Mouse (Mus musculus) layer of hippocampus, postnatal 10 days (tissue): ENCODE data around the gene Gamt. TPM values are rescaled to one million over a fixed set of nuclear protein-coding genes. Genes with fewer than 3 reads are reported as not detected.

Experiments used
- DNase-seq, 2 experiments: peaks; one replicate each; pipeline ENCODE4 v3.0.0; 2021; ENCODE audit warnings: low spot score in 2 of 2
- long read RNA-seq: library from polyadenylated mRNA; stranded (forward); transcript quantifications from one replicate; pipeline ENCODE4 v2.0.0, GENCODE M21; 2023
- total RNA-seq, 2 experiments: library from RNA; stranded (reverse); gene quantifications; 2 replicates each; pipeline ENCODE4 v1.2.3; 2021

Gamt gene
- total RNA-seq: 10 to 100 TPM; 27.8 to 31.5 TPM
- long read RNA-seq, transcript Gamt-202 (6 exons, 988 nt): major isoform, 25 of 40 reads
- long read RNA-seq, partial matches to known transcripts: 8 of 40 reads
- long read RNA-seq, other reads (novel, unspliced or antisense): 6 of 40 reads

DNA sequence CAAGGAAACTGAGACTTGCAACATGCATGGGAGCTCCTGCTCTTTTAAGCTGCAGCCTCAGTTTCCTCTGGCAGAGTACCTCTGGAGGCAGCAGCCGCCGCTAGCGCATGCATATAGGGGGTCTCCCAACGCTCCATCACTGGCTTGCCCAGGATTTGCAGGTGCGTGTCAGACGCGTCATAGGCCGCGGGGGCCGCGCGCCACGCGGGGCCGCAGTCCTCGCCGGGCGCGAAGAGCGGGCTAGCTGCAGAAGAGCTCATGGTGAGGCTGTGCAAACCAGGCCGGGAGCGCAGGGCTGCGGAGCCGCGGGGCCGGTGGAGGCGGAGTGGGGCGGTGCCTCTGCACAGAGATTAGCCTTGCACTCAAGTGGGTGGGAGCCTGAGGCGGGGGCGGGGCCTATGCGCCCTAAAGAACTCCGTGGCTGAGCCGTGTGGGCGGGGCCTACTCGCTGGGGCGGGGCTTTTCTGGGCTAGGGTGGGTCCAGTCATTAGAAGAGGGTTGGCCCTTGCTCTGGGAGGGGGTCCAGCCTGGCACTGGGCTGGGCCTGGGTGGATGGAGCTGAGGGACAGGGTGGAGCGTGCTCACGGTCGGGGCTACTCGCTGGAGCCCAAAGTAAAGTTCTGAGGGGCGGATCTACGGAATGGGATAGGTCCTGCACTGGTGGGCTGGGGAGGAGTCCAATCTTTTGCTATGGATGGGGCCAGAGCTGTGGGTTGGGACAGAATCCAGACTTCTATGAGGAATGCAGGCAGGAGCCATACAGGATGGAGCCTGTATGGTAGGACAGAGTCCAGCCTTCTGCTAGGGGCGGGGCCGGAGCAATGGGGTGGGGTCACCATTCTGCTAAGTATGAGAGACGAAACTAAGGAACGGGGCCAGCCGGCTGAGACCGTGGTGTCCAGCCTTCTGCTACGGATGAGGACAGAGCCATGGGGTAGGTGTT, at the start of gene Gamt, which contains the start of gene Dazap1:
Gene Gamt, minus strand, starts transcription at position 371 of the 943 bp plus-strand sequence.
Gene Dazap1, plus strand, starts transcription at position 845 of the 943 bp plus-strand sequence.
- peak; percentile 90 to 95 for DNase-seq

GRCm38 (mm10) chr10:80304862-80305261, 44.0 kb upstream of the Gamt start:
- DNase-seq: peak in 1 of 2 experiments; percentile 39

DNA sequence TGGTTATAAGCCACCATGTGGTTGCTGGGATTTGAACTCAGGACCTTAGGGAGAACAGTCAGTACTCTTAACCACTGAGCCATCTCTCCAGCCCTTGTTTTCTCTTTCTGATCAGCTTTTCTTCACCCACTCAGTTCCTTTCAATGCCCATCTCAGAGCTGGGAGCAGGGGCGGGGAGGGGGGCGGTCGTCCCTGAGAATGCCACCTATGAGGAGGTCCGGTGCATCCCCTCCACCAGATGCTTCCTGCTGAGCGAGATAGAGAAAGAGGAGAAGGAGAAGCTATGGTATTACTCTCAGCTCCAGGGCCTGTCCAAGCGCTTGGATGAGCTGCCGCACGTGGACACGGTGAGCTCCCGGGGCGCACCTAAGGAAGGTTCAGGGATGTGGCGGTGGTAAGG, 43.6 kb upstream of the Gamt start:
- DNase-seq: no peak

- DNase-seq: peak; percentile 76 to 83
Observed at GRCm38 (mm10) chr10:80302471-80302881, 41.7 kb upstream of the Gamt start.

DNA sequence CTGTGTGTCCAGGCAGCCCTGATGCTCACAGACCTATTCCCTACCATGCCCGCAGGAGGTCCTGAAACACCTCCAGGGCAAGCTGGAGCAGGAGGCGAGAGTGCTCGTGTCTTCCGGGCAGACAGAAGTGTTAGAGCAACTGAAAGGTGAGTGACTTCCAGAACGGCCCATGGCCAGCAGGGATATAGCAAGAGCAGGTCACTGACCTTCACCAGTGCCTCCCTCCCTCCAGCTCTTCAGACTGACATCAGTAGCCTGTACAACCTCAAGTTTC, 41.2 kb upstream of the Gamt start:
- peak in 1 of 2 experiments; percentile 22 for DNase-seq

DNA sequence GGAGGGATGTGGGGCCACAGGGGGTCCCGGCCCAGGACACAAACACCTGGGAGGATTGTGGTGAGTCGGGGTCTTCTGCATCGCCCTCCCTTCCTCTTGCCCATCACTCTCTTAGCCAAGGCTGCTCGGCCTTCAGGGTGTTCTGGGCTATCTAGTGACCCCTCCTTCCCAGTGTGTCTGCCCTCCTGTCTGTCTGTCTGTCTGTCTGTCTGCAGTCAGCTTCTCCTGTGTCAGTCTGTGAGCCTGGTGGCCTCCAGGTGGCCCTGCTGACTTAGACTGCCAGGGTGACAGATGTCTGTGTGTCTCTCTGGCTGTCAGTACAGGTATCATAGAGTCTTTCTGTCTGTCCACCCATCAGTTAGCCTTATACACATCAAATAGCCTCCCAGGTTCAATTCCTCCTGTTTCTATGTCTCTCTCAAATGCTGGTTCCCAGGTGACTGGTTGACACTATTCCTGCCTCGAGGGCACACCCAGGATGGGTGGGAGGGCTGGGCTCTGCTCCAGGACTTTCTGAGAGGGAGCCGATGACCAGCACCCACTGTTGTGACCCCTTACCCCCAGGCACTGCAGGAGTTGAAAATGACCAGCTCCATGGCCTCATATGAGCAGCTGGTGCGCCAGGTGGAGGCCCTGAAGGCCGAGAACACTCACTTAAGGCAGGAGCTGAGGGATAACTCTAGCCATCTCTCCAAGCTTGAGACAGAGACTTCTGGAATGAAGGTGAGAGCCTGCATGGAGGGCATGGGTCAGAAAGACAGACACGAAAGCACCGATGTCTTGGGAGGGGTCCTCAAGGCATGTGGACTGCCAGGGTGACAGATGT, 40.7 kb upstream of the Gamt start:
- DNase-seq: peak in 1 of 2 experiments; percentile 17

DNA sequence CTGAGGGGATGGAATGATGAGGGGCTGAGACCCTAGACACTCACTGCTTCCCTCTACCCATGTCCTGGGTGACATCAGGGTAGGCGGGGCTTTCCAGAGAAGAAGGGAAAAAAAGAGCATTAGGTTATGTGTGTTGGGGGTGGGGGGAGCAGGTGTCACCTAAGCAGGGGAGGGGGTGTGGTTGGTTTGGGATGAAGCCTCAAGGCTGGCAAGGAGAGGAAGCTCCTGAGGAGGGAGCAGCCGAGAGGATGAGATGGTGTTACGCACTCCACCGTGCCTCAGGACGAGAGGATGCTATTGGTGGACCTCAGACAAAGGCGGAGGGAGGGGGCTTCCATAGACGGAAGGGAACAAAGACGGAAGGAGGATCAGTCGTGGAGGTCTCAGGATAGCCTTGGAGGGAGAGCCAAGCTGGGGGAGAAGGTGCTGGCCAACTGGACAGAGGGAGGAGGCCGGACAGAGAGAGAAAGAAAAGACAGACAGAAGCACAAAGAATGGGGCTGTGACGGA, 39.9 kb upstream of the Gamt start:
- DNase-seq: peak in 1 of 2 experiments; percentile 65

DNA sequence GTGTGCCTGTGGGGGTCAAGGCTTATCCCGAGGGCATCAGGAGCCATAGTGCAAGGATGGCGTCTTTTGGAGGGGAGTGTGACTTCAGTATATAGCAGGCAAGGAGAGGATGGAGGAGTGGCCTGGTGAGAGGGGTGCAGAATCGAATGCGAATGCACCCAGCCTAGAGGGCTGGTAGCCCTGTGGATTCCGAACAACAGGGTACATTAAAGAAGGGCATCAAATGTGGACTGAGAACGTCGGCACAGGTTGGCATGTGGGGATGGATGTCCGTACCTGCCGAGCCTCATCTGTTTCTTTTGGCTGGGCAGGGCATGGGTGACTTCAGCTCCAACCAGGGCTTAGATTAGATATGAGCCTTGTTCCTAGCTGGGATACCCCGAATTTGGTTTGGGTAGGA, 39.0 kb upstream of the Gamt start:
- no peak for DNase-seq

GRCm38 (mm10) chr10:80299301-80299700, 38.5 kb upstream of the Gamt start:
- DNase-seq: no peak

GRCm38 (mm10) chr10:80298571-80299281, 37.9 kb upstream of the Gamt start:
- DNase-seq: peak; percentile 93 to 94

DNA sequence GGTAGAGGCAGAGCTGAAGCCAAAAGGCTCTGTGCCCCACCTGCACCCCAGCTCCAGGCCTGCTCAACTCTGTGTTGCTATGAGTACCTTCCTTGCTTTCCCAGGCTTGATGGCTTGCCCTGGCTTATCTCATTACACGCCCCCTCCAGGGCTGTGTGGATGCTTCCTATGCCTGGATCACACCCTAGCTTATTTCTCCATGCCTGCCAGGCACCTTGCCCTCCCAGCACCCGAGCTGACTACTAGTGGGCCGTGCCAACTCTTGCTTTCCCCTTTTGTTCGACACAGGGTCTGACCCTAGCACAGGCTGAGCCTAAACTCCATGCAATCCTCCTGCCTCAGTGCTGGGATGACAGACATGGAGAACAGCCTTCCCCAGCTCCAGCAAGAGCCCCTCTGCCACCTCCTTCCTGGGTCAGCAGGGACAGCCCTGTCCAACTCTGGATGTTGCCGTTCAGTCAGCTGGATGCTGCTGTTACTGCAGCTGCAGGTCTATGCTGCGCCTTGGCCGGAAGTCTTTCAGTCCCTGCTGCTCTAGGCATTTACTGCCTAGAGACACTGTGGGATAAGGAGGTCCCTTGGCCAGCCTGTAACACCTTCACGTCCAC, 36.8 kb upstream of the Gamt start:
- no peak for DNase-seq

DNA sequence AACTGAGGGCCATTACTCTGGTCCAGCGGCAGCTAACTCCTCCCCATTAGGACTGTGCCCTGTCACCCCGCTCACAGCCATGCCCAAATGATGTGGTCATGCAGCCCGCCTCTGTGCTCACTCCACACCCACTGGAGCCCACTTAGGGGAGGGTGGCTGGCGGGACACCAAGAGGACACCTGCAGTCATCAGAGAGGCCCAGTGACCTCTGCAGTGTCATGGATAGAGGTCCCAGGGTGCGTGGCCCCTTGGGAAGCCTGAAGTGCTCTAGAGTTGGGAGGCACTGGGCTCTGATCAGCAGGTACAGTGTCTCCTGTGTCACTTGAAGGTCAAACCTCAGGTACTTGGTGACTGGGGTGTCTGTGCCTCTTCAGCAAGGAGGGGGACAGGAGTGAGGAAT, 36.0 kb upstream of the Gamt start:
- no peak for DNase-seq

- peak; percentile 77 to 82 for DNase-seq
Observed at GRCm38 (mm10) chr10:80295618-80296425, 35.0 kb upstream of the Gamt start, which contains the start of gene Apc2. Gene Apc2 (plus strand): TSS chr10:80295977.

GRCm38 (mm10) chr10:80294788-80295303, 34.0 kb upstream of the Gamt start:
- DNase-seq: no peak

- no peak for DNase-seq
Observed at GRCm38 (mm10) chr10:80294311-80294710, 33.5 kb upstream of the Gamt start.

GRCm38 (mm10) chr10:80293325-80293724, 32.5 kb upstream of the Gamt start:
- no peak for DNase-seq

DNA sequence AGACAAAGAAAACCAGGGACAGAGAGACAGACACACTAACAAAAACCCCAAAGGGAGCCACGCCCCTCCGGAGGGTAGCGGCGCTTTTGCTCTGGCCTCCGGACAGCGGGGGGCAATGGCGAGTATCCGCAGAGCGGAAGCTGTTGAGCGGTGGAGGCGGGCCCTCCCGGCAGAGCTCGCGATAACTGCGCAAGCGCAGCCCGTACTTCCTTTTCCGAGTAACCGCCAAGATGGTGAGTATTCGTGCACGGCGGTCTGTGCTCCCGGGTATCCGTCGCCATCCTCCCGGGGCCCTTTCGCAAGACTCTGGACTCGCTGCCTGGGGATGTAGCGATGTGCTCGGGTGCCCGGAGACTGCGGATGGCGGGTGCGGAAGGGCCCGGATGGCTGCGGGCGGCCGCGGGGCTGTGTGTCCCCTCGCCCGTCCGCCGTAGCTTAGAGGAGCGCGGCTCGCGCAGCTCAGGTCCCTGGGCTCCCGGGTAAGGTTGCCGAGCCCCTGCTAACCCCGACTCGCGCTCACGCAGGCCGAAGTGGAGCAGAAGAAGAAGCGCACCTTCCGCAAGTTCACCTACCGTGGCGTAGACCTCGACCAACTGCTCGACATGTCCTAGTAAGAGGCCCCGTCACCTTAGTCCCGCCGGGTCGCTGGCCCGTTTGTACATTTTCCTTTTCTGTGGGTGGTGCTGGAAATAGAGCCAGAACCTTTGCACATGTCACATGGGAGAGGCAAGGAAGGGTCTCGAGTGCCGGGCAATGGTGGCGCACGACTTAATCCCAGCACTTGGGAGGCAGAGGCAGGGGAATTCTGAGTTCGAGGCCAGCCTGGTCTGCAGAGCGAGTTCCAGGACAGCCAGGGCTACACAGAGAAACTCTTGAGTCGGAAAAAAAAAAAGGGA, 31.7 kb upstream of the Gamt start, which contains the start of gene Rps15:
Gene Rps15, plus strand, starts transcription at position 203 of the 896 bp plus-strand sequence.
- peak; percentile 92 to 95 for DNase-seq

DNA sequence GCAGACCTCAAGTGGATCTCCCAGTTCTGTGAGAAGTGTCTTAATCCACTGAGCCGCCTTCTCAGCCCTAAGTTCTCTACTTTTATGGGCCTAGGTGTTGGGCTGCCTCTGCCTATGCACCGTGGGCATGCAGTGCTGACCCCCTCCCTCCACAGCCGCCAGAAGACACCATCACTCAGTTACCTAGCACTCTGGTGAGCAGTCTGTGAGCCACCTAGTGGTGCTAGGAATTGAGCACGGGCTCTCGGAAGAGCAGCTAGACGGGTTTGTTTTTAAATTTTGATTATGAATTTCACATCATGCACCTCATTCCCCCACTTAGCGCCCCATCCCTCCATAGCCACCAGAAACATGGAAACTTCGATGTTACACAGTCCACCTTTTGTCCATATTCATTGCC, 27.8 kb upstream of the Gamt start:
- DNase-seq: no peak
